Mouse (Mus musculus): Measurements from ENCODE around the gene Rin2. TPM values are rescaled to one million over a fixed set of nuclear protein-coding genes. Genes with fewer than 3 reads are reported as not detected.

Rin2 gene
- total RNA-seq, 2 experiments from 2014 or later, result 7.1 to 9.1 TPM

GRCm38 (mm10) chr2:145787486-145787885 is 112.5 kb downstream of the Rin2 start:
- DNase-seq (ENCODE audit: low spot score), result no peak

DNA sequence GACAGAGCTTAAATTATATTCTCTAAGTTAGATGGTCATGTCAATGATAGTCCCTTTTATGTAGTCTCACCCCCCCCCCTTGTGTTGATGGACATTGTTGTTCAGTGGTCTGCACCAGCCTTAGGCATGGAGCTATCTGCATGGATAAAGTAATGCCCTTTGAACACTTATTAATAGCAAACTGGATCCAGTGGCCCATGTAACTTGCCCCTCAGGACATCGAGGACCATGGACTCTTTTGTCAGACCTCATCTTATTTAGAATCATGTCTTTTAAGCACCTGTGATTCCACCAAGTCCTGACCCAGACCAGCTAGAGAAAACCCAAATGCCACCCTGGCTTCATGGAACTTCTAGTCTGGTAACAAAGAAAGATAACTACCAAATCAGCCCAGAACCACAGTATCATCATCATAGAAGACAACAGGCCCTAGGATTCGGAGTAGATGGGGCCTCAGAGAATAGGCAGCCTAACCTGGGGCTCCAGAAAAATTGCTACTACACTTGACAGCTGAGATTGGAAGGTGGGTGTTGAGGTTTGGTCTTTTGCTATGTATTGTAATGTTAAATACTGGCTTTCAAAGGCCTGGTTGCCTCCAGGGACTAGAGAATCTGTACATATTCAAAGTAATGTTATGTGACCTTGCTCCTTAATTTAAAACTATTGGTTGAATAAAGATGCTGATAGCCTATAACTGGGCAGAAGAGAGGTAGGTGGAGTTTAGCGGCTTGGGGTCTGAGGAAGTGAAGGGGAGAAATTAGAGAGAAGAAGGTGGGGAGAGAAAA is 113.7 kb downstream of the Rin2 start:
- DNase-seq (ENCODE audit: low spot score), result no peak

- DNase-seq (ENCODE audit: low spot score), result no peak
Measured at GRCm38 (mm10) chr2:145793702-145794101, 118.7 kb downstream of the Rin2 start.

DNA sequence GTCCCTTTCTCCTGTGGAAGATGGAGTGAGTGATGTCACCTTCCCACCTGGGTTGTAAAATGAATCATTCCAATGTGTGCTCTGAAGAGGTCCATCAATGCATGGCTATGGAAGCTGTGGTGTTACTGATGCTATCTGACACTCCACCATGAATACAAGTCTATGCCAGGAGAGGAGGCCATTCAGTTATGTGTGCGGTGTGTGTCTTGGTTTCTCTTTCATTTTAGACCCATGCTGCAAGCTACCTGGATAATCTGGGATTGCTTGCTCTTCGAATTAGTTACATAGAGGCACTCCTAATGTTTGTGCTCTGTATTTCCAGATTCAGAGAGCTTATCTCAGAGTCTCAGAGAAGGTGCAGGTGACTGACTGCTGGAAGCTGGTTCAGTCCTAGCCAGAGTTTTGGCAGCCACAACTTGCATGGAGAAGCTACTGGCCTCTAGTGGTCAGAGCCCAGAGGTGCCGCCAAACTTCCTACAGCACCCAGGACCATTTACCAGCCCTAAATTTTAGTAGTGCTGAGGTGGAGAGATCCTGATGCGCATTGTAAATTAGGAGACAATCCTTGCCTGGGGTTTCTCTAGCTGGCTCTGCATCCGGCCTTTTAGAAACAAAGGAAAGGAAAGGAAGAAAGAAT is 119.4 kb downstream of the Rin2 start:
- DNase-seq (ENCODE audit: low spot score), result peak; percentile 57

GRCm38 (mm10) chr2:145797851-145798250 is 122.8 kb downstream of the Rin2 start:
- no peak for DNase-seq (ENCODE audit: low spot score)

DNA sequence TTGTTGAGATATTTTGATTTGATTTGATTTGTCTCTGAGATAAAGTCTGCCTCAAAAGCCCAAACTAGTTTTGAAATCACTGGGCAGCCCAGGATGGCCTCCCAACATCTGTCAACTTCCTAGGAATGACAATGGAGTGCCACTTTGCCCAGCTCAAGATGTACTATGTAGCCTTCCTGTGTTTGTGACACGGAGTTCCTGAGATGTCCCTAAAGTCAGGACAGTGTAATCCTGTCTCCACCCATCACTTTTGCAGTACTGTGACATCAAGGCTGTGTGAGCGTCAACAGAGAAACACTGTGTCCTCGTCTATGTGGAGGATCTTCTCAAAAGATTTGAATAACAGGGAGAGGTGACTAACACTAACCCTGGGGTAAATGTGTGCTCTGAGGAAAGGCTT is 123.9 kb downstream of the Rin2 start:
- no peak for DNase-seq (ENCODE audit: low spot score)

- DNase-seq (ENCODE audit: low spot score), result peak; percentile 21
Measured at GRCm38 (mm10) chr2:145801322-145802052, 126.5 kb downstream of the Rin2 start.

DNA sequence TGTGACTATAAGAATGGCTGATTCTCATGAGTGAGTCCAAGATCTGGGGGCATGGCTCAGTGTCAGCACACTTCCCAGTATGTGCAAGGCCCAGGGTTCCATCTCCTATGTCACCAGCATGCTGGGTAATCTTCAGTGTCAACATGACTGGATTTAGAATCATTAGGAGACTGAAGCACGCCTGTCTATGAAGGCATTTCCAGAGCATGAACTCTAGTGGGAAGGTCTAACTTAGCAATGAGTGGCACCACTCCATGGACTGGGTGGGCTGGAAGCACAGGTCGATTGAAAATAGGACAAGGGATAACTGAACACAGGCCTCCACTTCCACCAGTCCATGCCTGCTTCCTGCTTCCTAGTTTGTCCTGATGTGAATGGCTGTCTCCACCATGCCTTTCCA is 127.6 kb downstream of the Rin2 start:
- no peak for DNase-seq (ENCODE audit: low spot score)

DNA sequence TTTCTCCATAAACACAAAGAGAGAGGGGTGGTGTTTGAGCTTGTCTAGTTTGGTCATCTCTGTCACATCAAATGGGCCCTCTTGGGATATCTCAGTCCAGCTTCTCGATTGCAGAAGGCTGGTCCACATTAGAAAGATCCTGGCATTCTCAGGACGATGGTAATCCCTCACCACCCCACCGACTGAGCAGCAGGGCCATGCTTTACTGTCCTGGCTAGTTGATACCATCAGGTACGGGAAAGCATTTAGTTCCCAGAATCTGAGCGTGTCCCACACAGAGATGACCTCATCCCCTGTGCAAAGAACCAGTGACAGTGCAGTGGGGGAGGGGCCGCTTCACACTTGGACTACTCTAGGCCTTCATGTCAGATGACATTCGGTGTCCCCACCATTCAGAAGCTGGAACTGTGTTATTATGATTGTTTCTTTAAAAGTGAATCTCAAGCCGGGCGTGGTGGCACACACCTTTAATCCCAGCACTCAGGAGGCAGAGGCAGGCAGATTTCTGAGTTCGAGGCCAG is 128.9 kb downstream of the Rin2 start:
- no peak for DNase-seq (ENCODE audit: low spot score)

GRCm38 (mm10) chr2:145804524-145804923 is 129.5 kb downstream of the Rin2 start:
- no peak for DNase-seq (ENCODE audit: low spot score)

DNA sequence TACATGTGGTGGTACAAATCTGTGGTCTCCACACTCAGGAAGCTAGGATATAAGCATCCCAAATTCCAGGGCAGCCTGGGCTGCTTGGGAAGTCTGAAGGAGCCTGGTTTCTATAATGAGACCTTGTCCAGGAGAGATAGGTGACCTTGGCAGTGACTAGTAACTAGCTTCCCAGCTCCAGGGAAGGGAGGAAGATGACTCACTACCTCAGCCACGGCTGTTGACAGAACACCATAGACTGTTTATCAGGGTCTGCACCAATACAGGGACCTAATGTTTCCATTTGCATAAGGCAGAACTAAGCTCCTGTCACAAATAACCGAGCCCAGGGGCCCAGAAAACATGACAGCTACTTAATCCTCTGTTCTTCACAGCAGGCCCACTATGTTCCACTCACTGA is 132.3 kb downstream of the Rin2 start:
- DNase-seq (ENCODE audit: low spot score), result no peak

- DNase-seq (ENCODE audit: low spot score), result no peak
Measured at GRCm38 (mm10) chr2:145808251-145808650, 133.2 kb downstream of the Rin2 start.

- DNase-seq (ENCODE audit: low spot score), result no peak
Measured at GRCm38 (mm10) chr2:145808667-145809066, 133.7 kb downstream of the Rin2 start.

DNA sequence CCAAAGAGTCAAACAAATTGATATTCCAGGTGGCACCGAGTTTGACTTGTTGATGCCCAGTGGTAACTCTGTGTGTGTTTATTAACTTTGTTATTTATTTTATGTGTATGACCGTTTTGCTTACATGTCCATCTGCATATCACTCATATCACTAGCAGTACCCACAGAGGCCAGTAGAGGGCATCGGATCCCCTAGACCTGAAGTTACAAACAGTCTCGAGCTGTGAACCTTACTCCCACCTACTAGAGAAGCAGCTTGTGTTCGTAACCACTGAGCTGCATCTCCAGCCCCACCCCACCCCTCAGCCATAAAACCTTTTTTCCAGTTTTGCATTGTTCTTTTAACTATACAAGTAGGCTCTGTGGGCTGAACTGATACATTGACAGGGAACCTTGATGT is 135.7 kb downstream of the Rin2 start:
- no peak for DNase-seq (ENCODE audit: low spot score)

GRCm38 (mm10) chr2:145812818-145813217 is 137.8 kb downstream of the Rin2 start:
- DNase-seq (ENCODE audit: low spot score), result no peak

- no peak for DNase-seq (ENCODE audit: low spot score)
Measured at GRCm38 (mm10) chr2:145817195-145817594, 142.2 kb downstream of the Rin2 start.

DNA sequence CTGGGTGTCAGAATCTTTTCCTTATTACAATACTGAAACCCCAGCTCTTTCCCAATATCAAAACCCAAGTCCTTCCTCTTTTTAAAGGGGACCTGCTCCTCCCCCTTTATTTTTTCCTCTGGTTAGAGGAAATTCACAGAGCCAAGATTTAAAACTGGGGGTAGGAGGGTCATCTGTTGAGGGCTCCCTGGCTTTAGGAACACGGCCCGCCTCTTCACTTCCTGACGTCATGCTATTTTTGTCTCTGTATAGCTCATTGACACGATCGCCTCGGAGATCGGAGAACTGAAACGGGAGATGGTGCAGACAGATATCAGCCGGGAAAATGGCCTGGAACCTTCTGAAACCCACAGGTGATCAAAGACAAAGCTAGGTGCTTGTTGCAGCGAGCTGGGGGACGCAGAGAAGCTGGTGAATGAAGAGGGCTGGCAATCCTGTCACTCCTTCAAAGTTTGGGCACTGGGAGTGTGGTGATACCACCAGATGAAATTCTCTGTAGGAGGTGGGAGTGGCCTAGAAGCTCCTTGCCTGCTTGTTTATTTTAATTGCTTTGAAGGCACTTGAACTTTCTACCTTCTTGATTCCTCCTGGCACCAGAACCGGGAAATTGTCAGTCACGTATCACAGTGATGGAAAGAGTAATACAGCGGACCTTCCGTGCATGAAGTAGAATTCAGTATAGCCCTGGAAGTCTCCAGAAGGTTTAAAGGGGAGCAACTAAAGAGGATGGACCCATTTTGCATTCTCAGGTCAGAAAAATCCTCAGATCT is 147.2 kb downstream of the Rin2 start:
- peak; percentile 22 for DNase-seq (ENCODE audit: low spot score)

DNA sequence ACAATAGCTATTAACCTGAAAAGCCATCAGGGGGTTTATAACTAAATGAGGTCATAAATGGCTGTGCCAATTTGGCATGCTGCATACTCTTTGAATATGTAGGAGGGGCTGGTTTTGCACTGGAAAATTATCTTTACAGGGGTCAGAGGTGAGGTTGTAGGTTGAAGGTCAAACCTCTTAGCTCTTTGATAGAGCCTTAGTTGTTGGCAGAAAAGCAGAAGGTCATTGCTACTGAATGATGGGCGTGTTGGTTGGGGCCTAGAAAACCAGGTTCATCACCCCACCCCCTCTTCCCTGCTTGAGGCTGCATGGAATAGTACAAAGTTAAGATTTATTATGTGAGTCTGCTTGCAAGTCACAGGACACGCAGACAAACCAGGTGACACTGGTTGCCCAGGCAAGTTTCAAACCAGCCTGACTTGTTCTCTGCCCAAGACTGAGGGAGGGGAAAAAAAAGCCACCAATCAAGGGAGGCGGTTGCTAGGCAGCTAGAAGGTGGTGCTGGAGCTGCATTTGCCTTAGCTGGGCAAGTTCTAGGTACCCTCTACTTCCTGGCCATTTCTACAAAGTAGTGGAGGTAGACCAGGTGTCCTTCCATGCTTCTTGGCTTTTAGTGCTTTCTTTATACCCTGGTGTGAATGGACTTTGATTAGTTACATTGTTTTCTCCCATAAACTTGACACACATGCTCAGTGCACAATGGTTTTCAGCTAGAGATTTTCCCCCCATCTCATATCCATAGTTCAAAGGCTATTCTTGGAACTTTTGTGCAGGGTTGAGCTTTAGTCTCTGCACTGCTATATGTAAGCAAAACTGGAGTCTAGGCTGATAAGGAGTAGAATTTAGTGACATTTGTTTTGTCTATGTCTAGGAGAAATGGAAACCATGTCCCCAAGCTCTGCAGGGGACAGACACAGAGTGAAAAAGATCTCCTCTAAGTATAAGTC is 148.0 kb downstream of the Rin2 start:
- DNase-seq (ENCODE audit: low spot score), result no peak

- no peak for DNase-seq (ENCODE audit: low spot score)
Measured at GRCm38 (mm10) chr2:145824749-145825148, 149.7 kb downstream of the Rin2 start.

- DNase-seq (ENCODE audit: low spot score), result no peak
Measured at GRCm38 (mm10) chr2:145825221-145825620, 150.2 kb downstream of the Rin2 start.
